Mouse (Mus musculus): ENCODE measurements around the gene Scamp2. TPM values are rescaled to one million over a fixed set of nuclear protein-coding genes. Genes with fewer than 3 reads are reported as not detected.
A peak's percentile ranks its signal among the peaks of the same experiment; 100 is the strongest.

Gene Scamp2
- polyA plus RNA-seq, 1 experiment from 2014 or later = 75.5 TPM

DNA sequence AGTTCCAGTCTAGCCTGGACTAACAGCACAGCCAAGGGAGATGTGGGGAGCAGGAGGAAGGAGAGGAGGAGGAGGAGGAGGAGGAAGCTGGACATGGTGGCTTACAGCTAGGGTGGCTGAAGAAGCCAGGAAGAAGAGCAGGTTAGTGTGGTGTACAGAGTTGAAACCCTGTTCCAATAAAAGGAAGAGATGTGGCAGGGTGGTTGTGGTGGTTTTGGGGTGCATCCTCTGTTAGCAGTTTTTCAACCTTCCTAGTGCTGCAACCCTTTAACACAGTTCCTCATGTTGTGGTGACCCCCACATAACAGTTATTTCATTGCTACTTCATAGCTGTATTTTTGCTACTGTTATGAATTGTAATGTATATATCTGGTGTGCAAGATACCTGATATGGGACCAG is 36.3 kb upstream of the Scamp2 start:
- Histone ChIP-seq H3K4me2 (ENCODE audit: low read length) (no peak overlapping the region), H3K27ac (ENCODE audit: low read depth) (no peak overlapping the region), H3K4me1 (replicated peaks; ENCODE audit: control insufficient read depth, insufficient read depth, low read length) (peaks cover 19% of the 10 kb centered on the region), H3K9ac (ENCODE audit: low read length) (no peak overlapping the region), H3K27me3 (replicated peaks; ENCODE audit: control insufficient read depth, insufficient read depth, low read length) (no peaks in the 10 kb centered on the region), H3K36me3 (ENCODE audit: control insufficient read depth, insufficient read depth, low read length) (peaks cover 8% of the 10 kb centered on the region; the same call in 1 of the 2 replicates), H3K9me3 (ENCODE audit: control insufficient read depth, low read length) (no peaks in the 10 kb centered on the region), H3K4me3 (ENCODE audit: low read depth, low read length) (no peak overlapping the region)
- ATAC-seq (replicated peaks; ENCODE audit: low FRiP score, low TSS enrichment, low read depth) (no peak), DNase-seq (ENCODE audit: low spot score) (no peak)

DNA sequence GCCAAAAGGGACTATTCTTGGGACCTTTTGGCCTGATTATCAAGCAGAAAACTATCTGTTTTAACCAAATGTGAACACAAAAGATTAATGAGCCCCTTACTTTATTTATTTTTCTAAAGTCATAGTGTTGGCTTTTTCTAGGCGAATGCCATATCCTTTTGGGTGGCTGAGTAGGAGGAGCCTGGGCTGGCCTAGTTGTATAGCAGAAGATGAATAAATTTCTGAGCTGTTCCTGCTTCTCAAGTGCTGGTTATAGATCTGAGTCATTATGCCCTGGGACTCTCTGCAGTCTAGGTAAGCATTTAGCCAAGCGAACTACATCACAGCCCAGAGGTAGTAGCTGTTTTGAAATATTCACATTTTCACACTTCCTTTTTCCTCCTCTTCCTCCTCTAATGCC is 35.2 kb upstream of the Scamp2 start:
- ATAC-seq (replicated peaks; ENCODE audit: low FRiP score, low TSS enrichment, low read depth) (no peak), DNase-seq (ENCODE audit: low spot score) (no peak)
- Histone ChIP-seq H3K27ac (ENCODE audit: low read depth) (no peak overlapping the region), H3K9me3 (ENCODE audit: control insufficient read depth, low read length) (no peaks in the 10 kb centered on the region), H3K4me1 (replicated peaks; ENCODE audit: control insufficient read depth, insufficient read depth, low read length) (peaks cover 18% of the 10 kb centered on the region), H3K4me2 (ENCODE audit: low read length) (no peak overlapping the region), H3K27me3 (replicated peaks; ENCODE audit: control insufficient read depth, insufficient read depth, low read length) (no peaks in the 10 kb centered on the region), H3K36me3 (ENCODE audit: control insufficient read depth, insufficient read depth, low read length) (peaks cover 18% of the 10 kb centered on the region), H3K4me3 (ENCODE audit: low read depth, low read length) (no peak overlapping the region), H3K9ac (ENCODE audit: low read length) (no peak overlapping the region)
- 73% methylated on average over 2 of the region's 2 CpGs for WGBS

- Histone ChIP-seq H3K4me2 (ENCODE audit: low read length) (no peak overlapping the region), H3K27ac (ENCODE audit: low read depth) (no peak overlapping the region), H3K36me3 (ENCODE audit: control insufficient read depth, insufficient read depth, low read length) (peaks cover 24% of the 10 kb centered on the region), H3K4me3 (ENCODE audit: low read depth, low read length) (no peak overlapping the region), H3K27me3 (replicated peaks; ENCODE audit: control insufficient read depth, insufficient read depth, low read length) (no peaks in the 10 kb centered on the region), H3K9me3 (ENCODE audit: control insufficient read depth, low read length) (no peaks in the 10 kb centered on the region), H3K9ac (ENCODE audit: low read length) (no peak overlapping the region), H3K4me1 (replicated peaks; ENCODE audit: control insufficient read depth, insufficient read depth, low read length) (peaks cover 16% of the 10 kb centered on the region)
- ATAC-seq (replicated peaks; ENCODE audit: low FRiP score, low TSS enrichment, low read depth) (no peak), DNase-seq (ENCODE audit: low spot score) (no peak)
Measured at GRCm38 (mm10) chr9:57526435-57526834, 34.3 kb upstream of the Scamp2 start.

DNA sequence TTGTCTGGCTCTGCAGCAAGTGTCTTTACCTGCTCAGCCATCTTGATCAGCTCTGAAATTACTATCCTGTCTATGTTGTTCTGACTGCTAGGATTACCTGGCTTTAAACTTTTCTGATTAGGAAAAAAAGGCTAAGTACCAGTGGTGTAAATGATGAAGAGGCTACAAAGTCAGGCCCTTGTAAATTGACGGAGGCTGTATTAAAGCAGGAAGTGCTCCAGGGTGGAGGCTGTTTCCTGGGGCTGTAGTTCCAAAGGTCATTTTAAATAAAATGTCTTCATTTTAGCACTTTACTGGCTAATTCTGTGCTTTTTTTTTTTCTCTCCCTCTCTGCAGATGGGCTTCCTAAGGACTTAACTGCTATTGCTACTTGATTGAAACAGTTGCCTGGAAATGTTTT is 28.8 kb upstream of the Scamp2 start:
- Histone ChIP-seq H3K4me3 (ENCODE audit: low read depth, low read length) (no peak overlapping the region), H3K9me3 (ENCODE audit: control insufficient read depth, low read length) (no peaks in the 10 kb centered on the region), H3K9ac (ENCODE audit: low read length) (no peak overlapping the region), H3K36me3 (ENCODE audit: control insufficient read depth, insufficient read depth, low read length) (peaks cover 55% of the 10 kb centered on the region), H3K4me2 (ENCODE audit: low read length) (no peak overlapping the region), H3K27me3 (replicated peaks; ENCODE audit: control insufficient read depth, insufficient read depth, low read length) (no peaks in the 10 kb centered on the region), H3K27ac (ENCODE audit: low read depth) (no peak overlapping the region), H3K4me1 (replicated peaks; ENCODE audit: control insufficient read depth, insufficient read depth, low read length) (0 out of 2 replicates have a peak, but pooled peaks cover 2% of the 10 kb centered on the region)
- ATAC-seq (replicated peaks; ENCODE audit: low FRiP score, low TSS enrichment, low read depth) (no peak), DNase-seq (ENCODE audit: low spot score) (no peak)
- 66% methylated on average over 1 of the region's 1 CpGs for WGBS

- DNase-seq (ENCODE audit: low spot score) (no peak), ATAC-seq (replicated peaks; ENCODE audit: low FRiP score, low TSS enrichment, low read depth) (no peak)
- peaks cover 56% of the 10 kb centered on the region for H3K36me3 ChIP-seq (ENCODE audit: control insufficient read depth, insufficient read depth, low read length)
- no peak overlapping the region for H3K4me3 ChIP-seq (ENCODE audit: low read depth, low read length)
- no peak overlapping the region for H3K9ac ChIP-seq (ENCODE audit: low read length)
- 87% methylated on average over 5 of the region's 5 CpGs for WGBS
- no peaks in the 10 kb centered on the region for H3K27me3 ChIP-seq (replicated peaks; ENCODE audit: control insufficient read depth, insufficient read depth, low read length)
- peak overlapping the region; percentile 64; the same call in 1 of the 2 replicates for H3K4me2 ChIP-seq (ENCODE audit: low read length)
- no peaks in the 10 kb centered on the region for H3K9me3 ChIP-seq (ENCODE audit: control insufficient read depth, low read length)
- H3K27ac ChIP-seq (ENCODE audit: low read depth) = no peak overlapping the region
- H3K4me1 ChIP-seq (replicated peaks; ENCODE audit: control insufficient read depth, insufficient read depth, low read length) = peaks cover 19% of the 10 kb centered on the region; the same call in 1 of the 2 replicates
Measured at GRCm38 (mm10) chr9:57536362-57536761, 24.4 kb upstream of the Scamp2 start.

DNA sequence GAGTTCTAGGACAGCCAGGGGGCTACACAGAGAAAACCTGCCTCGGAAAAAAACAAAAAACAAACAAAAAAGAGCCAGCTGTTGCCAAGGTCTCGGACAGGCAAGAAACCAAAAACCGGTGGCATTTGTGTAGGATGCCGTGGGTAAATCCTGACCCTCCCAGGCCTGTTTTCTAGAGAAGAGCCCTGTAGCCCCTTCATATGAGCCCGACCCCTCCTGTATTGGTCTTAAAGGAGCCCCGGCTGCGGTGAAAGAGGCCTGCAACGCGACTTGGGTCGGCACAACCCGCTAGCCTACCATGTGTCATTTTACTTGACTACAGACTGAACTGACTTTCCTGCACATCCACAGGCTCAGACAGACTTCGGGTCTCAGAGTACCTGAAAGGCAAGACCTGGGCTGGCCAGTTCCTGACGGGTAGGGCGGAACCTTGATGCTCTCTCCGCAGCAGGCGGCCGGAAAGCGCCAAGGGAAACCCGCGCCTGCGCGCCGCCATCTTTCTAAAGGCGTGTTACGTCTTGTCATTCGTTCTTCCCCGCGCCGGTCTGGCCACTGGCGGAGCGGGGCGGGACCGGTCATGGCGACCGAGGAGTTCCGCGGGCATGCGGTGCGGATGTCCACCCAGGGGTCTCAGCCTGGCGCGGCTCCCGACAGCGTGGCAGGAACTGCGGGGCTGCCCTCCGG is 23.6 kb upstream of the Scamp2 start, which contains the start of gene Fam219b:
Gene Fam219b, plus strand, starts transcription at position 485 of the 684 bp plus-strand sequence.
- peak; percentile 87 for ATAC-seq (replicated peaks; ENCODE audit: low FRiP score, low TSS enrichment, low read depth)
- Histone ChIP-seq H3K27me3 (replicated peaks; ENCODE audit: control insufficient read depth, insufficient read depth, low read length) (no peaks in the 10 kb centered on the region), H3K9ac (ENCODE audit: low read length) (peak within 1 kb of the TSS; percentile 72), H3K36me3 (ENCODE audit: control insufficient read depth, insufficient read depth, low read length) (peaks cover 51% of the 10 kb centered on the region), H3K27ac (ENCODE audit: low read depth) (peak within 1 kb of the TSS; percentile 66), H3K4me3 (ENCODE audit: low read depth, low read length) (peak within 1 kb of the TSS; percentile 83), H3K4me2 (ENCODE audit: low read length) (peak within 1 kb of the TSS; percentile 64), H3K9me3 (ENCODE audit: control insufficient read depth, low read length) (no peaks in the 10 kb centered on the region), H3K4me1 (replicated peaks; ENCODE audit: control insufficient read depth, insufficient read depth, low read length) (peaks cover 19% of the 10 kb centered on the region; the same call in 1 of the 2 replicates)
- WGBS = 2% methylated on average over 44 of the region's 45 CpGs
- peak; percentile 92 for DNase-seq (ENCODE audit: low spot score)

DNA sequence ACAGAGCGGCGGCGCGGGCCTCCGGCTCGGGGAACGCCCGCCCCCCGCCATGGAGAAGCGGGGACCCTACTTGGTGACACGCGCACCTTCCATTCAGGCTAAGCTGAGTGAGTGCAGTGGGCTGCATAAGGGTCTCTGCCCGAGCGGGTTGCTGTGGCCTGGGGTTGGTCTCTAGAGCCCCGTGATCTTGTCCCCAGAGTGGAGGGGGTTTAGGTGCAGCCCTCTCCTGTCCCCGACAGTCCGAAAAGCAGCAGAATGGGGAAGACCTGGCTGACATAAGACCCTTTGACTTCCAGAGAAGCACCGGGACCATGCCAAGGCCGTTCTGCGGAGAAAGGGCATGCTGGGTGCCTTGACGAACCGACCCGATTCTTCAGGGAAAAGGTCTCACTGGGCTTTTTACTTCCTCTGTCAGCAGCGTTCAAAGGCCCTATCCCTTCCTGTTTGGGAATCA is 23.0 kb upstream of the Scamp2 start:
- Histone ChIP-seq H3K4me1 (replicated peaks; ENCODE audit: control insufficient read depth, insufficient read depth, low read length) (peaks cover 19% of the 10 kb centered on the region; the same call in 1 of the 2 replicates), H3K4me3 (ENCODE audit: low read depth, low read length) (peak overlapping the region; percentile 83), H3K27ac (ENCODE audit: low read depth) (peak overlapping the region; percentile 66), H3K36me3 (ENCODE audit: control insufficient read depth, insufficient read depth, low read length) (peaks cover 51% of the 10 kb centered on the region), H3K9ac (ENCODE audit: low read length) (peak overlapping the region; percentile 72), H3K4me2 (ENCODE audit: low read length) (peak overlapping the region; percentile 64), H3K27me3 (replicated peaks; ENCODE audit: control insufficient read depth, insufficient read depth, low read length) (no peaks in the 10 kb centered on the region), H3K9me3 (ENCODE audit: control insufficient read depth, low read length) (no peaks in the 10 kb centered on the region)
- peak; percentile 56; the same call in 1 of the 2 replicates for ATAC-seq (replicated peaks; ENCODE audit: low FRiP score, low TSS enrichment, low read depth)
- WGBS = under 1% methylated on average over 24 of the region's 24 CpGs
- peak; percentile 75 for DNase-seq (ENCODE audit: low spot score)

GRCm38 (mm10) chr9:57539550-57539949 is 21.2 kb upstream of the Scamp2 start:
- WGBS = 93% methylated on average over 2 of the region's 2 CpGs
- Histone ChIP-seq H3K27me3 (replicated peaks; ENCODE audit: control insufficient read depth, insufficient read depth, low read length) (no peaks in the 10 kb centered on the region), H3K27ac (ENCODE audit: low read depth) (no peak overlapping the region), H3K4me1 (replicated peaks; ENCODE audit: control insufficient read depth, insufficient read depth, low read length) (peaks cover 19% of the 10 kb centered on the region; the same call in 1 of the 2 replicates), H3K9me3 (ENCODE audit: control insufficient read depth, low read length) (no peaks in the 10 kb centered on the region), H3K36me3 (ENCODE audit: control insufficient read depth, insufficient read depth, low read length) (peaks cover 53% of the 10 kb centered on the region), H3K9ac (ENCODE audit: low read length) (no peak overlapping the region), H3K4me2 (ENCODE audit: low read length) (no peak overlapping the region), H3K4me3 (ENCODE audit: low read depth, low read length) (no peak overlapping the region)
- ATAC-seq (replicated peaks; ENCODE audit: low FRiP score, low TSS enrichment, low read depth) (no peak), DNase-seq (ENCODE audit: low spot score) (no peak)

DNA sequence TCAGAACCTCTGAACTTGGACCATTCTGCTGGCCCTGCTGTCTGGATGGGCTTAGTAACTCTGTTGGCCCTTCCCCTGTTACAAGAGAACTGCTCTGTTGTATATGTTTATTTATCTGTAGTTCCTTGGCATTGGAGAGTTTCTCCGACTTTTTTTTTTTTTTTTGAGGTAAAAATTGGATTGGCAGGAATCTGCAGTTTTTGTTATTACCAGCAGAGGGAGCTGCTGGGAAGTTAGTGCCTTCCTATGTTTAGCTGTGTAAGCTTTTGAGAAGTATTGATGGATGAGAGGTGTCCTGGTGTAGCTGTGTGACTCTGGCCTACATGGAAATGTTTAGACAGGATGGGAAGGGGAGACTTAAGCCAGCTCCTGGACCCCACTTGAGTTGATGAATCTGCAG is 19.4 kb upstream of the Scamp2 start:
- H3K4me2 ChIP-seq (ENCODE audit: low read length) = no peak overlapping the region
- H3K4me3 ChIP-seq (ENCODE audit: low read depth, low read length) = no peak overlapping the region
- H3K4me1 ChIP-seq (replicated peaks; ENCODE audit: control insufficient read depth, insufficient read depth, low read length) = peaks cover 19% of the 10 kb centered on the region; the same call in 1 of the 2 replicates
- ATAC-seq (replicated peaks; ENCODE audit: low FRiP score, low TSS enrichment, low read depth) (no peak), DNase-seq (ENCODE audit: low spot score) (peak; percentile 70)
- no peak overlapping the region for H3K9ac ChIP-seq (ENCODE audit: low read length)
- no peak overlapping the region for H3K27ac ChIP-seq (ENCODE audit: low read depth)
- H3K27me3 ChIP-seq (replicated peaks; ENCODE audit: control insufficient read depth, insufficient read depth, low read length) = no peaks in the 10 kb centered on the region
- peaks cover 68% of the 10 kb centered on the region for H3K36me3 ChIP-seq (ENCODE audit: control insufficient read depth, insufficient read depth, low read length)
- no peaks in the 10 kb centered on the region for H3K9me3 ChIP-seq (ENCODE audit: control insufficient read depth, low read length)
- WGBS = 4% methylated on average over 1 of the region's 1 CpGs
